Mouse (Mus musculus) layer of hippocampus, adult 2 months (tissue): Measurements from ENCODE around the gene Gosr2. TPM values are rescaled to one million over a fixed set of nuclear protein-coding genes. Genes with fewer than 3 reads are reported as not detected.

Experiments
- DNase-seq, 2 experiments: peaks; one replicate each; pipeline ENCODE4 v3.0.0; 2022; ENCODE audit warnings: low spot score in 2 of 2
- H3K27ac ChIP-seq: fragments of 200-600 bp; 2 replicates; pipeline ENCODE4 v1.8.1; 2022
- H3K4me3 ChIP-seq: fragments of 200-600 bp; 2 replicates; pipeline ENCODE4 v1.8.1; 2022; ENCODE audit warnings: mild to moderate bottlenecking
- CTCF ChIP-seq: fragments of 200-600 bp; conservative IDR thresholded peaks from 2 replicates; pipeline ENCODE4 v1.8.1; 2022; ENCODE audit warnings: antibody characterized with exemption, mild to moderate bottlenecking, moderate library complexity
- total RNA-seq, 2 experiments: library from RNA; stranded (reverse); gene quantifications; 2 replicates each; pipeline ENCODE4 v1.2.3; 2021

Gene Gosr2
- total RNA-seq, 2 experiments from 2014 or later = 62.5 to 66.1 TPM

- no peak overlapping the region for H3K27ac ChIP-seq
- DNase-seq = no peak
- TF ChIP-seq CTCF = no peak
- no peak overlapping the region for H3K4me3 ChIP-seq
Measured at GRCm38 (mm10) chr11:103716971-103717370, 19.3 kb upstream of the Gosr2 start.

- TF ChIP-seq CTCF = no peak
- Histone ChIP-seq H3K4me3 (no peak overlapping the region), H3K27ac (no peak overlapping the region)
- no peak for DNase-seq
Measured at GRCm38 (mm10) chr11:103714074-103714473, 16.4 kb upstream of the Gosr2 start.

GRCm38 (mm10) chr11:103711851-103712587, 14.3 kb upstream of the Gosr2 start:
- no peak for DNase-seq
- Histone ChIP-seq H3K27ac (no peak overlapping the region), H3K4me3 (no peak overlapping the region)
- TF ChIP-seq CTCF = no peak

- no peak overlapping the region for H3K27ac ChIP-seq
- DNase-seq = no peak
- no peak for TF ChIP-seq CTCF
- H3K4me3 ChIP-seq = no peak overlapping the region
Measured at GRCm38 (mm10) chr11:103709982-103710381, 12.3 kb upstream of the Gosr2 start.

GRCm38 (mm10) chr11:103707005-103707404, 9.3 kb upstream of the Gosr2 start:
- Histone ChIP-seq H3K4me3 (no peak overlapping the region), H3K27ac (no peak overlapping the region)
- peak; percentile 9; the same call in 1 of the 2 replicates for TF ChIP-seq CTCF
- DNase-seq = no peak

- TF ChIP-seq CTCF = no peak
- DNase-seq = no peak
- Histone ChIP-seq H3K27ac (peak overlapping the region; percentile 99), H3K4me3 (peak overlapping the region; percentile 100)
Measured at GRCm38 (mm10) chr11:103698226-103698625, 528 bp upstream of the Gosr2 start.

- no peak for TF ChIP-seq CTCF
- no peak for DNase-seq
- H3K27ac ChIP-seq = peak overlapping the region; percentile 99
- H3K4me3 ChIP-seq = peak overlapping the region; percentile 100
Measured at GRCm38 (mm10) chr11:103696851-103697564, 690 bp downstream of the Gosr2 start.

- no peak for TF ChIP-seq CTCF
- no peak for DNase-seq
Measured at GRCm38 (mm10) chr11:103693241-103693640, 4.5 kb downstream of the Gosr2 start.

GRCm38 (mm10) chr11:103691036-103691435, 6.7 kb downstream of the Gosr2 start:
- Histone ChIP-seq H3K4me3 (no peak overlapping the region), H3K27ac (no peak overlapping the region)
- no peak for DNase-seq
- no peak for TF ChIP-seq CTCF

More at GRCm38 (mm10) chr11:103693241-103693640, 4.5 kb downstream of the Gosr2 start:
- Histone ChIP-seq H3K27ac (no peak overlapping the region), H3K4me3 (no peak overlapping the region)

- H3K27ac ChIP-seq = no peak overlapping the region
- no peak for DNase-seq
- no peak for TF ChIP-seq CTCF
- no peak overlapping the region for H3K4me3 ChIP-seq
Measured at GRCm38 (mm10) chr11:103688980-103689378, 8.7 kb downstream of the Gosr2 start.

GRCm38 (mm10) chr11:103688271-103688979, 9.3 kb downstream of the Gosr2 start:
- Histone ChIP-seq H3K4me3 (no peak overlapping the region), H3K27ac (no peak overlapping the region)
- TF ChIP-seq CTCF = no peak
- no peak for DNase-seq

GRCm38 (mm10) chr11:103686706-103687105, 11.0 kb downstream of the Gosr2 start:
- Histone ChIP-seq H3K27ac (no peak overlapping the region), H3K4me3 (no peak overlapping the region)
- TF ChIP-seq CTCF = no peak
- no peak for DNase-seq

- peak; percentile 55 to 65 for DNase-seq
- H3K4me3 ChIP-seq = no peak overlapping the region
- H3K27ac ChIP-seq = peak overlapping the region; percentile 36
- TF ChIP-seq CTCF = no peak
Measured at GRCm38 (mm10) chr11:103685261-103685736, 12.4 kb downstream of the Gosr2 start.
